Mouse (Mus musculus): Measurements from ENCODE around the gene Grin2b. TPM values are rescaled to one million over a fixed set of nuclear protein-coding genes. Genes with fewer than 3 reads are reported as not detected.

Grin2b gene
- total and polyA plus RNA-seq, 3 experiments, result not detected

- no peak overlapping the region for H3K4me2 ChIP-seq (ENCODE audit: insufficient read depth, low read depth, poor library complexity, severe bottlenecking)
- TF ChIP-seq TCF12 (IDR thresholded peaks at IDR 0.05; ENCODE audit: low read depth, low read length) (no peak), EP300 (IDR thresholded peaks at IDR 0.05; ENCODE audit: low read length) (no peak), PAX5 (IDR thresholded peaks at IDR 0.05; ENCODE audit: low read length) (no peak), ZKSCAN1 (IDR thresholded peaks at IDR 0.05; ENCODE audit: borderline replicate concordance, low read depth, low read length) (no peak), RAD21 (IDR thresholded peaks at IDR 0.05; ENCODE audit: low read depth, low read length) (no peak), TBP (conservative IDR thresholded peaks at IDR 0.05; ENCODE audit: low read depth, low read length) (no peak), NRF1 (IDR thresholded peaks at IDR 0.05; ENCODE audit: low read depth, low read length) (no peak), KAT2A (IDR thresholded peaks at IDR 0.05; ENCODE audit: insufficient replicate concordance, low read length) (no peak), IRF4 (IDR thresholded peaks at IDR 0.05; ENCODE audit: low read depth, low read length) (no peak)
- H3K4me3 ChIP-seq (replicated peaks in 1 of 3; ENCODE audit: low read depth in 2 of 3, low read length in 2 of 3, poor library complexity in 1 of 3), result no peak overlapping the region
- H3K27ac ChIP-seq (ENCODE audit: insufficient read depth, low read depth), result no peak overlapping the region
- in situ Hi-C loops (cut with MboI; ENCODE audit: low pct_ligation_motif_present, low pct_unique_long_range_greater_than_20kb, low sequenced_read_pairs) (no loop called here), dilution Hi-C loops (cut with MboI; ENCODE audit: extremely low pct_ligation_motif_present, extremely low pct_unique_long_range_greater_than_20kb, low sequenced_read_pairs) (no loop called here)
- no peaks in the 10 kb centered on the region for H3K27me3 ChIP-seq (replicated peaks)
- no peaks in the 10 kb centered on the region for H3K79me2 ChIP-seq (replicated peaks; ENCODE audit: control insufficient read depth, extremely low read depth, insufficient read depth, poor library complexity, severe bottlenecking)
- H3K36me3 ChIP-seq (replicated peaks in 1 of 2; ENCODE audit: control insufficient read depth in 1 of 2, insufficient read depth in 1 of 2, low read length in 1 of 2), result no peaks in the 10 kb centered on the region
- H3K9me3 ChIP-seq (replicated peaks; ENCODE audit: low read length), result peaks cover 76% of the 10 kb centered on the region
- DNase-seq (ENCODE audit: extremely low read depth), result no peak
- H3K4me1 ChIP-seq (ENCODE audit: control insufficient read depth in 1 of 2, insufficient read depth in 2 of 2), result no peaks in the 10 kb centered on the region
- no peak overlapping the region for H3K9ac ChIP-seq (ENCODE audit: insufficient read depth, low read depth)
Measured at GRCm38 (mm10) chr6:136165443-136166077, 7.8 kb downstream of the Grin2b start.

- Histone ChIP-seq H3K4me1 (ENCODE audit: control insufficient read depth in 1 of 2, insufficient read depth in 2 of 2) (no peaks in the 10 kb centered on the region), H3K4me3 (replicated peaks in 1 of 3; ENCODE audit: low read depth in 2 of 3, low read length in 2 of 3, poor library complexity in 1 of 3) (no peak overlapping the region), H3K9ac (ENCODE audit: insufficient read depth, low read depth) (no peak overlapping the region), H3K4me2 (ENCODE audit: insufficient read depth, low read depth, poor library complexity, severe bottlenecking) (no peak overlapping the region), H3K36me3 (replicated peaks in 1 of 2; ENCODE audit: control insufficient read depth in 1 of 2, insufficient read depth in 1 of 2, low read length in 1 of 2) (no peaks in the 10 kb centered on the region), H3K79me2 (replicated peaks; ENCODE audit: control insufficient read depth, extremely low read depth, insufficient read depth, poor library complexity, severe bottlenecking) (no peaks in the 10 kb centered on the region), H3K27ac (ENCODE audit: insufficient read depth, low read depth) (no peak overlapping the region), H3K9me3 (replicated peaks; ENCODE audit: low read length) (peaks cover 75% of the 10 kb centered on the region), H3K27me3 (replicated peaks) (no peaks in the 10 kb centered on the region)
- in situ Hi-C loops (cut with MboI; ENCODE audit: low pct_ligation_motif_present, low pct_unique_long_range_greater_than_20kb, low sequenced_read_pairs), result no loop called here
- dilution Hi-C loops (cut with MboI; ENCODE audit: extremely low pct_ligation_motif_present, extremely low pct_unique_long_range_greater_than_20kb, low sequenced_read_pairs), result no loop called here
- TF ChIP-seq ETS1 (conservative IDR thresholded peaks at IDR 0.05; ENCODE audit: low read depth, low read length) (no peak), EP300 (IDR thresholded peaks at IDR 0.05; ENCODE audit: low read length) (no peak), PAX5 (IDR thresholded peaks at IDR 0.05; ENCODE audit: low read length) (no peak), CHD1 (IDR thresholded peaks at IDR 0.05; ENCODE audit: low read depth, low read length) (no peak), E2F4 (IDR thresholded peaks at IDR 0.05; ENCODE audit: insufficient replicate concordance, low read depth, low read length) (no peak), POLR2AphosphoS2 (IDR thresholded peaks at IDR 0.05; ENCODE audit: low read depth, low read length) (no peak), GABPA (IDR thresholded peaks at IDR 0.05; ENCODE audit: insufficient replicate concordance, low read depth, low read length) (no peak), ZNF384 (IDR thresholded peaks at IDR 0.05; ENCODE audit: low read depth, low read length) (no peak), HCFC1 (IDR thresholded peaks at IDR 0.05; ENCODE audit: low read depth, low read length) (no peak)
- DNase-seq (ENCODE audit: extremely low read depth), result no peak
Measured at GRCm38 (mm10) chr6:136162090-136162489, 11.2 kb downstream of the Grin2b start.
